Mouse (Mus musculus) T-helper 17 cell (primary cell): Measurements from ENCODE around the gene Fam187b.

ENCODE experiments used
- in situ Hi-C, 2 experiments: fragments of 300-600 bp; cut with MboI, MseI; formaldehyde crosslinking; loops; 1 replicate in 1 of 2; 2 replicates in 1 of 2; pipeline ENCODE4 v1.15.1; 2025; ENCODE audit warnings: high pct_unique_total_duplicates in 2 of 2

Fam187b gene

DNA sequence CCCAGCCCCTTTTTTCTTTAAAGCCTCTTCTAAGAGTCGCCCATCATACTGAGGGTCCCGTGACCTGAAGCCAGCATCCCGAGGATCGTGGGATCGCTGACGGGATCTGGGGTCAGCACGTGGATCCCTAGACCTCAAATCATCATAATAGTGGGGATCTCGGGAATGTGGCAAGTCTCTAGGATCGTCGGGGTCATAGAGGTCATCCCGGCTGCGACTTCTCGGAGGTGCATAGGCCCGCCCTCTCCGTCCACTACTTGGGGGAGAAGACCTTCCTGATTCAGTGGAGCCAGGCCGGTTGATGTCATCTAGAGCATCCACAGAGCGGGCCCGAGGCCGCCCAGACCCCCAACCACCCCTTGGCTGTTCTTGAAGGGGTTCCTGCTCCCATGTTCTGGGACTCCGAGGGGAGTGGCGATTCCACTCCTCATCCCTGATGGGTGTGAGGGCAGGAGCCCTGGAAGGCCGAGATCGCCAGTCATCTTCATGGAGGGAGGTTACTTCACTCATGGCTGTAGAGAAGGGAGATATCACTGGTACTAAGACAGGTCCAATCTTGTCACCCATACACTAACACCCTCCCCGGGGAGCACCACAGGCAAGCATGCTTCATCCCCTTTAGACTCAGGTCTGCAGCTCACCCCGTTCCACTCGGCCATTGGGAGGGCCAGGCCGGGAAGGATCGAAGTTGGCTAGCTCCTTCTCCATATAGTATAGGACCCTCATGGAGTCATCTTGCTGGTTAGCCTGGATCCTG is 15.3 kb upstream of the Fam187b start:
- in situ Hi-C loops: no loop called here

DNA sequence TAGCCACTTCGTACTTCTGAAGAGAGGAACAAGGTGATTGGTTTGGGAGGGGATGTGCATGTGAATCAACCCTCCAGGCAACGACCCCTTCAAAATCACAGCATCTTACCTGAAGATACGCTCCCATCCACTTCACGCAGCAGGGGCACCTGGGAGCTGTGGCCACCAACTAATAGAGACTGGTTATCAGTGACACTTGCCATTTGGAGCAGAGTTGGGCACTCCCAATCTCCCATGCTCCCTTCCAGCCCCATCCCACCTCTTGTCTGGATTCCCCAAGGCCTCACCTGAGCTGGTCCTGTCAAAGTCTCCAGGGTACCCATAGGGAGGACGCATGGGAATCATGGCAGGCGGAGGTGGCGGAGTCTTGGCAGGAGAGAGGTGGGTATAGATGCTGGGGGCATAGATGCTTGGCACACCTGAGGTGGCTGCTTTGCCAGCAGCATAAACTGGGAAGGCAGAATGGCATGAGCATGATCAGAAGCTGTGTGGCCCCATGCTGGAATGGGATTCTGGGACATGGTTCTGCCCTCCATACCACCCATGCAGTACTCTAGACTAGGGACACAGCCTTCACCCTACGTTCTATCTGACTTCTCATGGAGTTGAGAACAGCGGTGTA is 14.6 kb upstream of the Fam187b start:
- in situ Hi-C loops: no loop called here

DNA sequence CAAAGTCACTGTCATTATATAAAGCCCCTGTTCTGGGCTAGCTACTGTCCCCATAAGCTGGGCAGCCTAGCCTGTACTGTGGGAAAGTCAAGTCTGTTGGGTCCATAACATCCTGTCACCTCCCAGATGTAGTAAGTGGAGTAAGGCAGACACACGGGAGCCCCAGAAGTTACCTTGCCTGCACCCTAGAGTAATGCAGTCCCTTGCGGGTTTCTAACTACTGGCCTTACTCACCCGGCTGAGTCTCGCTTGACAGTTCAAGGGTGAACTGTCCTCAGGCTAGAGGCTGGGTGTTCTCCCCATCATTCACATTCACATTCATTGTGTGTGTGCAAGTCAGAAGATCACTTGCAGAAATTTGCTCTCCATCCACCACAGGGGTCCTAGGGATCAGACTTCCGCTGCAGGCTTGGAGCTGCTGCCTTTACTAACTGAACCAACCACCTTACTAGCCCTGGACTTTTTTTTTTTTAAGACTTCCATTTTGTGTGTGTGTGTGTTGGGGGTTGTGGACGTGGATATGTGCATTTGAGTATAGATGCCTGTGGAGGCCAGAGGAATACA is 13.7 kb upstream of the Fam187b start:
- in situ Hi-C loops: no loop called here

DNA sequence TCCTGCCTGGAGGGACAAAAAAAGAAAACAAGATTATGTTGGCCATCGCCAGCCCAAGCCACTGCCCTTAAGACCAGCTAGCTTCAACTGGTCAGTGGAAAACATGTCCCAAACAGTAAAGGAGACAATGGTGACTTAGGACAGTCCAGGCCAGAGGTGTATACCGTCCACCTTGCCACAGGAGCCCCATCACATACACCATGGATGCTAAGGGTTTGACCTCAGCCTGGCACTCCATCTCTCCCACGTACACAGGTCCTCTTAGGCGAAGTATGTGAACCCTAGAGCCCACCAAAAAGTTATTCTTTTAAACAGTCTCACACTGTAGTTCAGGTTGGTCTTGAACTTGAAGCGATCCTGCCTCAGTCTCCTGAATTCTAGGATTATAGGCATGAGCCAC is 10.7 kb upstream of the Fam187b start:
- in situ Hi-C loops: no loop called here

DNA sequence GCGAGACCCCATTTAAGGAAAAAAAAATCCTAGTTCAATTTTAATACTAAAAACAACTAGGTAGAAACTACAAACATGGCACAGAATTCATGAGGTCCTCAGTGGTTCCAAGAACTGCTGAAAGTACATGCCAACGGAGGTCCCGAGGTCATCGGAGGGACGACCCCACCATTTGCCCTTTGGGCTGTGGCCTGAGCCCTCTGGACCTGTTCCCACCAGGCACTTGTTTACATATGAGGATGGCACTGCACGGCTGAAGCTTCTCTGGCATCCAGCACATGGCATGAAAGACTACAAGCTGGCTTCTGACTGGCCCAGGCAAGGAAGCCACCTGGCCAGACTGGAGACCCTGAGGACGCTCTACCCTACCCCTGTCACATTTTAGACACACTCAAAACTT is 9.2 kb upstream of the Fam187b start:
- in situ Hi-C loops: no loop called here

DNA sequence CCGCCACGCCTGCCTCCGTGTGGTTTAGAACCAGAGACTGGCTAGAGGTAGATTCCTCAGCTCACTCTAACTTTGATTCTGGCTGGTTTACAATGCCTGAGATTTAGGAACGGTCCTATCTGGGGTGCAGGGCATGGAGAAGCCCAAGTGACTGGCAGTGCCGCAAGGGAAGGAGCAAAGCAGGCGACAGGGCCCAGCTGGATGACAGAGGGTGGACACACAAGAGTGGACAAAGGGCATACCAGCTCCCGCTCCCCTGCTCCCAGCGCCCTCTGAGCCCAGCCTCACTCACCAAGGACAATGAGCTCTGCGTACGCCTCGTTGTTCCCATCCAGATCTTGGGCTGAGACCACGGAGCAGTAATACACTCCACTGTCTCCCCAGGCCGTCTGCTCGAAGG is 7.9 kb upstream of the Fam187b start:
- in situ Hi-C loops: loop anchor here in 1 of 2 experiments (5.0 kb wide), 1 partner anchor 63 kb away; no protein-coding TSS in a partner anchor

DNA sequence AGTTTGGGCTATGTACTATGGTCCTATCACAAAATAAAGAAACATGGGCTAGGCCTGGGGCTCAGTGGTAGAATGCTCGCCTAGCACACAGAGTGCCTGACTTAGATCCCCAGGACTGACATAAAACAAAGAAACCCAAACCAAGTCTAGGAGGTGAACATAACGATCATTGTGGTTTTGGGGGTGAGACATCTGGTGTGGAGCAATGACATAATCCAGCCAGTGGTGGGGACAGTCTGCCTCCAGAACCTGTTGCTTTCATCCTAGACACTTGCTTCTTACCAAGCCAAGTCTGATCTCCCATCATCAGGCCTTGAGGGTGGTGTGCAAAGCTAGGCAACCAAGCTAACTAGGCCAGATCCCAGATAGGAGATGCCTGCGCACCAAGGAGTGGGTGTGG is 6.9 kb upstream of the Fam187b start:
- in situ Hi-C loops: loop anchor here in 1 of 2 experiments (5.0 kb wide), 1 partner anchor 64 kb away; no protein-coding TSS in a partner anchor

DNA sequence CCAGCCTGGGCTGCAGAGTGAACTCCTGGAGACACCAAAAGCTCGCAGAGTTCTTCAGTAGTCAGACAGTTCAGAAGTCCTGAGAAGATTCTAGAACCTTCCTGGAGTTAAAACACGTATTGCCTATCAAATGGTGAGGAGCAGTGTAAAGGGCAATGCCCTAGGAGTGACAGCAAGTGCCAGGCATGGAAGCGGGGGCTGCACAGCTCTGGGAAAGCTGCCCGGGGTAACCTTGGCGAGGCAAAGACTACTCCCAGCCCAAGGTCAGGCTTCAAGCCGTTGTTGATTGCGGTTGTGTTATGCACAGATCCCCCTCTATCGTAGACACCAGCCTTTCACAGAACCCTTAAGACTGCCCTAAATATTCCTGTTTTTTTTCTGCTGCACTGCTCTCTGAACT is 5.0 kb upstream of the Fam187b start:
- in situ Hi-C loops: loop anchor here in 1 of 2 experiments (5.0 kb wide), 1 partner anchor 66 kb away; no protein-coding TSS in a partner anchor

DNA sequence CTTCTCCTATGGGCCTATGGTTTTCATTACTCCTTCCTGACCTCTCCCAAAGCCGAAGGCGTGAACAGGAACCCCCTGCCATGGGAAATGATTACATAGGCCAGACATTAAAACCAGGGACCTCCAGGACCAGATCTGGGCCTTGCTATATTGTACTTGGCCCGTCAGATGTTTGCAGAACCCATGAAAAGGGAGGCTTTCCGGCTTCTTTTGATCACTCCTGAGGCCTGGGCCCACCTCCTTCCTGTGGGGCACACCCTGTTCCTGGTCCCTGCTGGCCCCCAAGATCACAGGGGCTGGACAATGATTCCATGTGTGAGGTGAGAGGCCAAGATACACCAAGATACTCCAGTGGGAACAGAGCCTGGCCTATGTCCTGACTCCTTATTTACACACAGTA is 4.4 kb upstream of the Fam187b start:
- in situ Hi-C loops: loop anchor here in 1 of 2 experiments (5.0 kb wide), 1 partner anchor 67 kb away; no protein-coding TSS in a partner anchor

DNA sequence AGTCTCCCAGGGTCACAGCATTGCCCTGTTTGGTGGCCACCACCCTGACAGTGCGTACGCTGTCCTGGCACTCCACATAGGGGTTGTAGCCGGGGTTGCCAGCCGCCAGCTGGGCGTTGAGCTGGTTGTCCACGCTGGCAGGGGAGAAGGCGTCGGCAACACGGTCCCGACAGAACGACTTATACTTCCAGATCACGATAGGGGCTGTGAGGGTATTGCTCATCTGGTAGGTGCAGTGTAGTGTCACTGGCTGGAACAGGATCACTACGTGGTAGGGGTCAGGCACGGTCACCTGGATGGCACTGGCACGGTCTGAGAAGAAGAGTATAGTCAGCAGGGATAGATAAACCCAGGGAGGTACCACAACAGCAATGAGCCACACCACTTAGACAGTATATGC is 1.7 kb upstream of the Fam187b start:
- in situ Hi-C loops: loop anchor here in 1 of 2 experiments (10.0 kb wide), 1 partner anchor 187 kb away; the partner anchor contains the start of gene Krtdap

DNA sequence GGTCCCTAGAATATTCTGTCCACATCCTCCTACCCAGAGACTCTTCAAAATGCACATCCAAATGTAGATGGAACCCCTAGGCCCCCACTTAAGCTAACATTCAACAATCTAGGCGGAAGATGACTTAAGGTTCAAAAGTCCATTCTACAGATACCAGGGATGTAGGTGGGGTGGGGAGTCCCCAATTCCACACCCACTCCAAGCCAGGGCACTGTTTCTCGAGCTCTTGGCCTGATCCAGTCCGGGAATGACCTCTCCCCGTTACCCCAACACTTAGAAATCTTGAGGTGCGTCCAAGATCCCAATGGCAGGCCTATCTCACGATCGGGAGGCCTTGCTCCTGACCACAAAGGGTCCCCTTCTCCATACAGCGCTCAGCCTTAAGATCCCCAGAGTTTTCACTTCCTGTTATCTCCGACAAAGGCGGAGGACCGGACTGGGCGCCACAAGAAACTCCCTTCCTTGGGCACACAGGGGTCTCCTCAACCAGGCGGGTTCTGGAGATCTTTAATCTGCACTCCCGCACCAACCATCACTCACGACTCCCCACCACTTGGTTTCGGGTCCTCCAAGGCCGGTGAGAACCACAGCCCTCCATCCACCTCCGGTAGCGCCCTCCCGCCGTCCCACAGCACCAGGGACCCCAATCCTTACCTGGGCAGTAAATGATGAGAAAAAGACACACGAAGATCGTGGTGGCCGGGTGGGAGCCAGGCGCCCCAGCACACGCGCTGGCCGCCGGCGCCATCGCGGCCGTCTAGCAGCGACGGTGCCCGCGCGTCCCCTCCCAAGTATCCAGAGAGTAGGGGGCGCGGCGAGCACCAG is 952 bp upstream of the Fam187b start:
- in situ Hi-C loops: loop anchor here in 1 of 2 experiments (10.0 kb wide), 1 partner anchor 188 kb away; the partner anchor contains the start of gene Krtdap

DNA sequence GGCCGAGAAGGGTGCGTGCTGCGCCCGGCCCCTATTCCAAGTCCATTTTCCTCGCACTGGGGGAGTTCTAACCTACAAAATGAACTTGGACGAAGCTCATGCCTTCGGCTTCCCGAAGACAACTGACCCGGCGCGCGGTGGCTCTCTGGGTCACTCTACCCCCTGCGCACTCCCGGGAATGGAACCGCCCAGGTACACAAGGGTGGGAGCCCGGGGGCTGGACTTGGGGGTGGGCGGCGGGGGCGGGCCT is 414 bp upstream of the Fam187b start, which contains the start of gene Lsr:
Gene Lsr, minus strand, starts transcription at position 214 of the 250 bp plus-strand sequence.
- in situ Hi-C loops: loop anchor here in 1 of 2 experiments (10.0 kb wide), 1 partner anchor 188 kb away; the partner anchor contains the start of gene Krtdap

DNA sequence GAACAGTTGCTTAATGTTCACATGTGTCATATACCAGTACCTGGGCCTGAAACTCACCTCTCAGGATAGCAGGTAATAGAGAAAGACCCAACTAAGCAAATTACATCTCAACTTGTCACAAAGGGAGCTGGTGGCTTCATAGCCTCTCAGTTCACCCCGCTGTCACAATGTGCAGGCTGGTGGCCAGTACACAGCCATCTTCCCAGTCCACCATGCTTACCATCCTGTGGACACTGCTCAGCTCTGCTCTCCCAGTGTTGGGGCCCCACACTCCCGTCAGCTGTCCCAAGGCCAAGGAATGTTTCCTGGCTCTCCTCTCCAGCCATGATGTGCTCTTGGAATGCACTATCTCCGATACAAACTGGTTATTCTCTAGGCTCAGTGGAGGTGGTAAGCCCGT is 8.1 kb downstream of the Fam187b start:
- in situ Hi-C loops: no loop called here

DNA sequence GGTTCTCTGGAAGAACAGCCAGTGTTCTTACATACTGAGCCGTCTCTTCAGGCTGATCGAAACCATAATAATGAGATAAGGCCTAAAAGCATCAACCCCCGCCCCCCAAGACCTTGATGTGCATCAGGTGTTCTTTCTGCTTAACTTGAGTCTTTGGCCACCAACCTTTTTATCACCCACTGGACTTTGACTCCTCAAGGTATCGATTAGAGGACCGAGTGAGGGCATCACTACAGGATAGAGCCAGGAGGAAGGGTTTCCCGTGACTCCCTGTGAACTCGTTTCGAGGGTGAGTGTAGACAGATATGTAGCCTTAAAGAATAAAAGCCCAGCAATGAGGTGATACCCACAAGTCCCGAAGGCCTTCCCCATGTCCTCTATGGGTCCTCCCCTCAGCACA is 11.8 kb downstream of the Fam187b start:
- in situ Hi-C loops: no loop called here

DNA sequence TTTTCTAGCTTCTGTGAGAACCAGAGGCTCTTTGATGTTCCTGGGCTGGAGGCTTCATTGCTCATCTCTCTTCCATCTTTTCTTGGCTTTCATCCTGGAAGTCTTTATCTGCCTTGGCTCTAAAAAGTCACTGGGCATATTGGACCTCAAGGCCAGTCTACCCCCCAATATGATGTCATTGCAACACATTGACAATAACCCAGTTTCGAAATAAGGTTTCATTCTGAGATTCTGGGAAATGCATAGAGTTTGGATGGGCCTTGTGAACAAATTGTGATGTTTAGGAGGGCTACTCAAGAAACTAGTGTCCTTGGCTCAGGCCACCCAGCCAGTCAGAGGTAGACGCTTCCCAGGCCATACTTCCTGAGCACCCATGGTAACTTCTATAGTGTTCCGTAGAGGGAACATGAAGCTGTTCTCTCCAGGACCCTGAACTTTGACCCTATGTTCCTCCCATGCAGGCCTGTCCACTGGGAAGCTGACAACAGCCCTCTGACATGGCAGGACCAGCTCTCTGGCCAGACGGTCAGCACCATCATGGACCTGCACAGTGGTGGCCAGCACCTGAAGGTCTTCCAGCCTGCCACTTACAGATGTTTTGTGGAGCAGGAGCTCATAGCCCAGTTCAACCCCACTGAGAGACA is 15.1 kb downstream of the Fam187b start:
- in situ Hi-C loops: no loop called here

DNA sequence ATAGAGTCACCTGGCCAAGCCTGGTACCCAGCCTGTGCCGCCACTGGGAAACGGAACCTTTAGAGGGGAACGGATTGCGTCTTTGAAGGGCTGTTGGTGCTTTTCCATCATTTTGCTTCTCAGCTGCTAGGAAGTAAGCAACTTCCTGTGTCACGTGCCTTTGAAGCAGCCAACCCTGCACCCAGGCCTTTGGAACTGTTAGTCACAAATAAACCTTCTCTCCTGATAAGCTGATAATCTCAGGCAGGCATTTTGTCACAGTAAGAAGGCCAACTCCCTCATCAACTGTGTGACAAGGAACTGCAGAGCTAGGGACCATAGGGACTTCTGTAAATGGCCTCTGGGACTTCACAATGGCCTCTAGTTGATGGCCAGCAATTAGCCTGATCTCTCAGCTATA is 18.6 kb downstream of the Fam187b start:
- in situ Hi-C loops: no loop called here

DNA sequence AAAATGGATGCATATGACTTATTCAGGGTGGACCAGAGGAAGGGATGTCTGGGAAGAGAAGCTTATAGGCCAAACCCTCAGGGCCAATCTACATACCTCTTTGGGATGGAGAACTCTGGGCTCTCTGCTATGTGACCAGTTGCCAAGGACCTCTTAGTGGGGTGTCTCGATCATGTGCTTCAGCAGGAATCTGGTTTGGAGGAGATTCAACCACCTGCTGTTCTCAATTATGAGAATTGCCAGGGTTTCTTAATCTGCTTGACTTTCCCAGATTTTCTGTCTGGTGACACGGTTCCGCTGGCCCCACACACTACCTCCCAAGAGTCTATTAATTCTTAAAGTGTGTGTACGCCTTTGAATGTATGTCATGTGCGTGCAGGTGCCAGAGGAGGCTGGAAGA is 20.4 kb downstream of the Fam187b start:
- in situ Hi-C loops: no loop called here

DNA sequence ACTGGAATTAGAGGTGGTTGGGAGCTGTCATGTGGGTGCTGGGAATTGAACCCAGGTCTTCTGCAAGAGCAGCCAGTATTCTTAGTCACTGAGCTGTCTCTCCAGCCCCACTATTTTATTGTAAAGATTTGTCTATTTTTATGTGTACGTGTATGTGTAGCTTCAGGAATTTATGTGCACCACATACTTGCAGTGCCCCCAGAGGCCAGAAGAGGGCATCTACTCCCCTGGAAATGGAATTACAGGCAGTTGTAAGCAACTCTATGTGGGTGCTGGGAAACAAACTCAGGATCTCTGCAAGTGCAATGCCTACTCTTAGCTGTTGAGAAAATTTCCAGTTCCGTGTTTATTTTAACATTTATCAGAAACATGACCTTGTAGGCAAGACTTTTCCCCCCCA is 22.9 kb downstream of the Fam187b start:
- in situ Hi-C loops: no loop called here

DNA sequence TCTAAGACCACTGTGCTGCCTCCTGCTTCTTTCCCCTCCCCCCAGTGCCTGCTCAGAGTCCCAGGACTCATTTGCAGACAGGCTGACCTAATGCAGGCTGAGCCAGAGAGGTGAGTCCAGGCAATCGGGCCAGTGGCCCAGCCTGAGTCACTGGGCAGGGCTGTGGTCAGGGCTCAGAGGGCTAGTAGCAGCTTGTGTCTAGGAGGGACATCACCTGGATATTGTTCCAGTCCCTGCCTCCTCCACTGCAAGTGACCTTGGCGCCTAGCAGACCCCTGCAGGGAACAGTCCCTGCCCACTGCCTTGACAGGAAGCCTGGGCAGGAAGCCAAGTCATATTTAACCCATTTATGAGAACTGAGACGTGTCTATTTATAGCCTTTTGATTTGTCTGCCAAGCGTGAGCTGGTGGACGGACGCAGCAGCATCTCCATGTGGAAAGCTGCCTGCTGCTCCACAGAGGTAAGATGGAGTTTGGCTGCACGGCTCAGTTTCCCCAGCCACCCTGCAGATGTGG is 27.0 kb downstream of the Fam187b start:
- in situ Hi-C loops: no loop called here

DNA sequence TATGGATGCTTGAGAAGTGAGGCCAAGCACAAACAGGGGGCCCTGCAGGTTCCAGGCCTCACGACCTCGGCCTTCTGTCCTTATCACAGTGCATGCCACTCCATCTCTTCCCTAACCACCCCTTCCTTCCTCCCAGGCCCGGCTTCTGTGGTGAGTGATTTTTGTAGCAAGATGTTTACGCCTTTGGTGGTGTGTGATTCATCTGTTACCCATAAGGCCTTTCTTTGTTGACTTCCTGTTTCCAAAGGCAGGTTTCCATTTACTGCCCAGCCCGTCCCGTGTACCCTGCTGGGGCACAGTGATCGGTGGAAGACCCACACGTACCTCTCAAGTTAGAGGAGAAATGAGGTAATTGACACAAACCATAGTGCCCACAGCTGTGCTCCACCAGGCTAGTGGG is 29.1 kb downstream of the Fam187b start:
- in situ Hi-C loops: no loop called here

DNA sequence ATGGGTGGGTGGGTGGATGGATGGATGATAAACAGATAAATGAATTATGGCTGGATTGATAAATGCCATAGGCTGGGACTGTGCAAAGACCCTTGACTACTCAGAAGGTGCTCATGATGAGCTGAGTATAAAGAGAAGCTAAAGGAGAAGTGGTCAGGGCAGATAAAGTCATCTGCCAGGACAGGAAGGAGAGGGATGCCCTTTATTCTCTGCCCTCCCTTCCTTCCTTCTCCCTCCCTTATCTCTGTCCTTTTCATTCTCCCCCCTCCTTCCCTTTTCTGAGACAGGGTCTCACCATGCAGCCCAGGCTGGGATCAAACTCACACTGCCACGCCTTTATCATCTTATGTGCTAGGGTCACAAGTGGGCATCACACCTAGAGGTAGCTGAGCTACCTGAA is 34.2 kb downstream of the Fam187b start:
- in situ Hi-C loops: no loop called here
